Mouse (Mus musculus): ENCODE data around the gene Krt7.

- TF ChIP-seq CTCF (IDR thresholded peaks at IDR 0.05; ENCODE audit: borderline replicate concordance, control insufficient read depth, extremely low read depth, insufficient read depth, low read length, poor library complexity) (no peak), POLR2A (IDR thresholded peaks at IDR 0.05; ENCODE audit: control insufficient read depth, extremely low read depth, insufficient read depth, low read length, poor library complexity) (no peak)
Measured at GRCm38 (mm10) chr15:101414807-101415565, 4.1 kb downstream of the Krt7 start.

Data from thymus, adult 2 months (tissue).